In genomic region chr11:110997211-110997610, GRCm38 (mm10) we compare ENCODE assay signal across 12 mouse cellular contexts. TPM values are rescaled to one million over a fixed set of nuclear protein-coding genes. Genes with fewer than 3 reads are reported as not detected.
A peak's percentile ranks its signal among the peaks of the same experiment; 100 is the strongest.
DNase-seq lines count a peak whose midpoint lies in the region; ATAC-seq and TF ChIP-seq lines count a peak whose summit lies in the region.
"Had no signal": no experiment of that assay in that cellular context is flagged by ENCODE, and none has a peak within 500 bp of the region (broad histone marks: within the 10 kb centered on the region; RNA-seq: fewer than 3 reads in every experiment).

No protein-coding gene starts in this region.

- no peaks in the 10 kb centered on the region for H3K36me3 ChIP-seq in forebrain, postnatal 0 days (ENCODE audit: insufficient read depth)
- H3K36me3 ChIP-seq in forebrain, embryonic 15.5 days: no peaks in the 10 kb centered on the region
- H3K36me3 ChIP-seq in forebrain, embryonic 12.5 days (replicated peaks): no peaks in the 10 kb centered on the region
- H3K36me3 ChIP-seq: lung, embryonic 15.5 days; neural tube, embryonic 12.5 days had no signal

- H3K4me2 ChIP-seq in forebrain, postnatal 0 days (ENCODE audit: low read depth): no peak overlapping the region
- no peak overlapping the region for H3K4me2 ChIP-seq in forebrain, embryonic 15.5 days (replicated peaks)
- H3K4me2 ChIP-seq in forebrain, embryonic 12.5 days: no peak overlapping the region
- H3K4me2 ChIP-seq: lung, embryonic 15.5 days; neural tube, embryonic 12.5 days had no signal

- H3K9me3 ChIP-seq in forebrain, postnatal 0 days (ENCODE audit: low read length): no peaks in the 10 kb centered on the region
- no peaks in the 10 kb centered on the region for H3K9me3 ChIP-seq in forebrain, embryonic 15.5 days
- H3K9me3 ChIP-seq in forebrain, embryonic 12.5 days: no peaks in the 10 kb centered on the region
- H3K9me3 ChIP-seq: lung, embryonic 15.5 days; neural tube, embryonic 12.5 days had no signal

- H3K4me1 ChIP-seq in forebrain, postnatal 0 days (ENCODE audit: insufficient read depth): no peaks in the 10 kb centered on the region
- no peaks in the 10 kb centered on the region for H3K4me1 ChIP-seq in forebrain, embryonic 15.5 days
- H3K4me1 ChIP-seq in forebrain, embryonic 12.5 days: no peaks in the 10 kb centered on the region
- H3K4me1 ChIP-seq: lung, embryonic 15.5 days; neural tube, embryonic 12.5 days had no signal

- peak; percentile 42 for DNase-seq in forebrain, postnatal 0 days
- peak; percentile 31 to 41 for DNase-seq in CD8-positive naive resting alpha-beta T cell, adult 2 months (ENCODE audit: low read depth in 2 of 2, low spot score in 2 of 2)
- peak; percentile 35 for DNase-seq in layer of hippocampus, adult 9-11 months
- DNase-seq in right cerebral cortex, postnatal 14 days: peak; percentile 5
- no peak for DNase-seq in gastrocnemius, adult 2 months
- DNase-seq in gastrocnemius, postnatal 36 days: no peak
- DNase-seq: kidney, postnatal 36 days had no signal

- H3K4me3 ChIP-seq in forebrain, postnatal 0 days (ENCODE audit: low read depth, low read length): no peak overlapping the region
- no peak overlapping the region for H3K4me3 ChIP-seq in forebrain, embryonic 15.5 days
- no peak overlapping the region for H3K4me3 ChIP-seq in gastrocnemius, adult 2 months
- no peak overlapping the region for H3K4me3 ChIP-seq in forebrain, embryonic 12.5 days (replicated peaks)
- H3K4me3 ChIP-seq: lung, embryonic 15.5 days; neural tube, embryonic 12.5 days had no signal

- no peaks in the 10 kb centered on the region for H3K27me3 ChIP-seq in forebrain, postnatal 0 days (ENCODE audit: insufficient read depth, low read length)
- no peaks in the 10 kb centered on the region for H3K27me3 ChIP-seq in forebrain, embryonic 15.5 days
- H3K27me3 ChIP-seq in forebrain, embryonic 12.5 days: no peaks in the 10 kb centered on the region
- H3K27me3 ChIP-seq: lung, embryonic 15.5 days; neural tube, embryonic 12.5 days had no signal

- no peak for TF ChIP-seq CTCF in forebrain, postnatal 0 days (IDR thresholded peaks at IDR 0.05; ENCODE audit: low read depth)
- TF ChIP-seq CTCF in gastrocnemius, adult 2 months (IDR thresholded peaks at IDR 0.05): no peak

- ATAC-seq in forebrain, postnatal 0 days: peak; percentile 78
- no peak for ATAC-seq in forebrain, embryonic 15.5 days (replicated peaks)
- ATAC-seq in forebrain, embryonic 12.5 days (ENCODE audit: low FRiP score): no peak

- H3K27ac ChIP-seq in forebrain, postnatal 0 days (ENCODE audit: low read depth, low read length): no peak overlapping the region
- H3K27ac ChIP-seq in forebrain, embryonic 15.5 days (replicated peaks): no peak overlapping the region
- no peak overlapping the region for H3K27ac ChIP-seq in gastrocnemius, adult 2 months
- no peak overlapping the region for H3K27ac ChIP-seq in forebrain, embryonic 12.5 days
- H3K27ac ChIP-seq: lung, embryonic 15.5 days; neural tube, embryonic 12.5 days had no signal

- no peak overlapping the region for H3K9ac ChIP-seq in forebrain, postnatal 0 days
- no peak overlapping the region for H3K9ac ChIP-seq in forebrain, embryonic 15.5 days (replicated peaks)
- H3K9ac ChIP-seq in forebrain, embryonic 12.5 days: no peak overlapping the region
- H3K9ac ChIP-seq: lung, embryonic 15.5 days; neural tube, embryonic 12.5 days had no signal

- WGBS in forebrain, postnatal 0 days: 28% methylated on average over 9 of the region's 9 CpGs
- 30% methylated on average over 9 of the region's 9 CpGs for WGBS in forebrain, embryonic 15.5 days
- WGBS in forebrain, embryonic 12.5 days: 36% methylated on average over 9 of the region's 9 CpGs

- intact Hi-C loops in gastrocnemius, adult 2 months (cut with DNase I): no loop called here
- intact Hi-C loops in gastrocnemius, postnatal 36 days (cut with DNase I): no loop called here

RNA-seq across cellular contexts. Expression of gene Kcnj16, which starts 29.4 kb away (rescaled TPM):
- 1.8 and 3.1 TPM in 2 replicates for total RNA-seq in forebrain, postnatal 0 days (2014; rRNA removed)
- 1.2 and 1.4 TPM in 2 replicates for polyA plus RNA-seq in forebrain, postnatal 0 days (2015; fragmentation: Nextera tagmentation; extraction: Ambion mirVana)
- 0.13 and 0.40 TPM in 2 replicates for polyA plus RNA-seq in forebrain, embryonic 15.5 days (2015; fragmentation: Nextera tagmentation; extraction: Ambion mirVana)
- not detected for total RNA-seq in gastrocnemius, adult 2 months (2021)
- not detected for total RNA-seq in gastrocnemius, postnatal 36 days (2021)
- not detected in 2 replicates for polyA plus RNA-seq in forebrain, embryonic 12.5 days (2016; fragmentation: Nextera tagmentation; extraction: Ambion mirVana)
- polyA plus RNA-seq: C2C12; lung, embryonic 15.5 days had no signal

Comparison
In these comparisons a context has a peak if more than half of its experiments do, and no peak if none do; other contexts are left out.
1. DNase-seq: peak in forebrain, postnatal 0 days (single experiment), CD8-positive naive resting alpha-beta T cell, adult 2 months (2 of 2), layer of hippocampus, adult 9-11 months (single experiment) and right cerebral cortex, postnatal 14 days (single experiment); none in gastrocnemius, adult 2 months (single experiment) and gastrocnemius, postnatal 36 days (0 of 2).